Mouse (Mus musculus): ENCODE results near the gene Chst14. TPM values are rescaled to one million over a fixed set of nuclear protein-coding genes. Genes with fewer than 3 reads are reported as not detected.

The Chst14 gene
- 17.7 and 19.2 TPM in 2 replicates for polyA plus RNA-seq (2012; ENCODE audit: low replicate concordance)

DNA sequence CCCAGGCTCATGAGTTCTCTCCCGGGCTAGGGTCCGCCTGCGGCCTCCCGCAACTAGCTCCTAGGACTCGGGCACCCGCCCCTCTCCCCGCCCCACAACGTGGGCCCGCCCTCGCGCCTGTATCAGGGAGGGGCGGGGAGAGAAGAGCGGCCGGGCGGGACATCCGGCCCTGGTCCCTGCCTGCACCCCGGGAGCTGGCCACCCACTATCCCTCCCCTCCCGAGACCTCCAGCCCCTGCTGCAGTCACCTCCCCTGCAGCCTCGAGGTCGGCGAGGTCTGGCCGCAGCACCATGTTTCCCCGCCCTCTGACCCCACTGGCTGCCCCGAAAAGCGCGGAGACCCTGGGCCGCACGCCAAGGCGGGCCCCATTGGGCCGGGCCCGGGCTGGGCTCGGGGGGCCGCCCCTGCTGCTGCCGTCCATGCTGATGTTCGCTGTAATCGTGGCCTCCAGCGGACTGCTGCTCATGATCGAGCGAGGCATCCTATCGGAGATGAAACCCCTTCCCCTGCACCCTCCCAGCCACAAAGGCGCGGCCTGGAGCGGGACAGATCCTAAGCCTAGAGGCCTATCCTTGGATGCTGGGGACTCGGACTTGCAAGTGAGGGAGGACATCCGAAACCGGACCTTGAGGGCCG is at the start of gene Chst14:
TSS of gene Chst14 (plus strand) at position 136 of the 637 bp plus-strand sequence.

DNA sequence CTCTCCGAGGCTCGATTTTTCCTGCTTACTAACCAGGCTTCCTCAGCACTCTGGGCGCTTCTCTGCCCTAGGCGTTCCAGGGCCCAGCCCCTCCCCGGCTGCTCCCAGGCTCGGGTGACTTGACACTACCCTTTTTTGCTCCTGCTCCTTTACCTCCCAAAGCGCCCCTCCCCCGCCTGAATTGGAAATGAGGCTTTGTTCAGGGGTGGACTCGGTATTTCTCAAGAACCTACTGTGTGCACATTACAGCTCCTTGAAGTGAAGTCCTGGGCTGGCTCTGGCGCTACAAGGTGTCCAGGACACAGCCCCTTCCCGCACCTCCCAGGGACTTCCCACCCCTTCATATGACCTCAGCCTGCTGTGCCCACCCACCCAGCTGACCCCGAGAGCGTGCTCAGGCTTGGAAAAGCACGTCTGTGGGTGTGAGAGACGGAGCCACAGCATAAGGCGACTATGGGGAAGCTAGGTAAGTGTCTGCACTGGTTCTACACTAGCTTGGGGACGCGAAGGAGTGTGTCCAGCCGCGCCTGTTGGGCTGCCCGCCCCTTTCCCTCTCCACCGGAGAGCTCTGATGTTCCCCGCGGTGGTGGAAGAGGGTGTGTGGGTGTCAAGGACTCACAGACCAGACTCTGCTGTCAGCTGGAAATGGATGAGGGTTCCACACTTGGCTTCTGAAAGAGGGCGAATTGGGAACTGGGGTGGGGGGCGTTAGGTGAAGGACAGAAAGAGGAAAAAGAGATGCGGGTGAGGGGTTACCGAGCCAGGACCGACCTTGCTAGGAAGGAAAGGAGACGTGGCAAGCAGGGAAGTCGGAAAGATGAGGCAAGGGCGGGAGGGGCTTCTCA is 26.1 kb upstream of the Chst14 start, which contains the start of gene Bahd1:
TSS of gene Bahd1 (plus strand) at position 397 of the 845 bp plus-strand sequence.

Other genes starting within 250 kb of the Chst14 start
- not detected in 2 replicates for gene Ankrd63, start 222.5 kb upstream of the Chst14 start, polyA plus RNA-seq (2012; ENCODE audit: low replicate concordance)
- 6.0 and 13.8 TPM in 2 replicates for gene Plcb2, start 198.1 kb upstream of the Chst14 start, polyA plus RNA-seq (2012; ENCODE audit: low replicate concordance)
- gene Inafm2, start 180.7 kb upstream of the Chst14 start, polyA plus RNA-seq (2012; ENCODE audit: low replicate concordance), result 81.1 and 94.4 TPM in 2 replicates
- gene Ccdc9b, start 163.8 kb upstream of the Chst14 start, polyA plus RNA-seq (2012; ENCODE audit: low replicate concordance), result 4.1 and 5.4 TPM in 2 replicates
- not detected in 2 replicates for gene Phgr1, start 153.7 kb upstream of the Chst14 start, polyA plus RNA-seq (2012; ENCODE audit: low replicate concordance)
- 1.0 and 2.0 TPM in 2 replicates for gene Disp2, start 146.8 kb upstream of the Chst14 start, polyA plus RNA-seq (2012; ENCODE audit: low replicate concordance)
- gene Knstrn, start 112.5 kb upstream of the Chst14 start, polyA plus RNA-seq (2012; ENCODE audit: low replicate concordance), result 133 and 304 TPM in 2 replicates
- 2.5 and 14.2 TPM in 2 replicates for gene Ivd, start 64.5 kb upstream of the Chst14 start, polyA plus RNA-seq (2012; ENCODE audit: low replicate concordance)
- gene Bahd1, start 26.1 kb upstream of the Chst14 start, polyA plus RNA-seq (2012; ENCODE audit: low replicate concordance), result 73.3 and 92.1 TPM in 2 replicates
- 10.2 and 15.1 TPM in 2 replicates for gene Ccdc32, start 102.9 kb downstream of the Chst14 start, polyA plus RNA-seq (2012; ENCODE audit: low replicate concordance)
- 5.7 and 6.9 TPM in 2 replicates for gene Rpusd2, start 108.3 kb downstream of the Chst14 start, polyA plus RNA-seq (2012; ENCODE audit: low replicate concordance)
- 10.0 and 26.4 TPM in 2 replicates for gene Knl1, start 120.6 kb downstream of the Chst14 start, polyA plus RNA-seq (2012; ENCODE audit: low replicate concordance)
- 4.9 and 8.4 TPM in 2 replicates for gene Rad51, start 186.3 kb downstream of the Chst14 start, polyA plus RNA-seq (2012; ENCODE audit: low replicate concordance)
- 16.2 and 33.0 TPM in 2 replicates for gene Rmdn3, start 230.5 kb downstream of the Chst14 start, polyA plus RNA-seq (2012; ENCODE audit: low replicate concordance)
- gene Gchfr, start 241.3 kb downstream of the Chst14 start, polyA plus RNA-seq (2012; ENCODE audit: low replicate concordance), result 1.4 TPM in 1 of 2 replicates, not detected in the other
- gene Gm14137, start 248.0 kb downstream of the Chst14 start, polyA plus RNA-seq (2012; ENCODE audit: low replicate concordance), result 0.07 and 0.57 TPM in 2 replicates